Mouse (Mus musculus): ENCODE data around the gene Map6. TPM values are rescaled to one million over a fixed set of nuclear protein-coding genes. Genes with fewer than 3 reads are reported as not detected.

Gene Map6
- polyA plus RNA-seq, 1 experiment from 2014 or later: 1.7 TPM

DNA sequence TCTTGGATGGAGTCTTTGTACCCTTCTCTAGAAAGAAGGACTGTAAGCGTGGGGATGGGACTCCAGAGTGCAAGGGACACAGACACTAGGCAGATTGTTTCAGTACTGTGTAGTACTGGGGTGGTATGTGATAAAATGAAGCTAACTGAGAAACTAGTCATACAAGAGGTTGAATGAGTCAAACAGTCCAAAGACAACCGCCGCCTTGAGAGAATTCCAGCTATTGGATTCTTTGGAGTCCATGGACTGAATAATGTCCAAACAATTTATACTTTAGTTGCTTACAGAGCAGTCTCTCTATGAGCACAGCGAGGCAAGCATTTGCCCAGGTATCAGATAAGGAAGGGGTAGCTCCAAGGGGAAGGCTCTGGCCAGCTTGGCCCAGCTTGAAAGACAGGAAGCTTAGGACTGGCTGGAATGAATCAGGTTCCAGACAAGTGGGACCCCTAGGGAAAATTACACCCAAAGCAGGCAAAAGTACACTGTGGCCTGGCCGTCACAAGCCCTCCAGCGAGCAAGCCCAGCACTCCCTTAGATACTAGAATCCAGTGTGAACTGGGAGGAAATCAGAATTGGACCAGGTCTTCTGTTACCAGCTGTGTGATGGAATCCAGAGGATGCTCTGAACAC, 55.6 kb downstream of the Map6 start:
- peaks cover 12% of the 10 kb centered on the region for H3K4me1 ChIP-seq (ENCODE audit: insufficient read depth, low read length)
- H3K36me3 ChIP-seq (ENCODE audit: insufficient read depth, low read length): no peaks in the 10 kb centered on the region
- no peak overlapping the region for H3K9ac ChIP-seq (replicated peaks; ENCODE audit: low read length)
- no peaks in the 10 kb centered on the region for H3K27me3 ChIP-seq (ENCODE audit: insufficient read depth, low read length)
- no peak for ATAC-seq (ENCODE audit: low FRiP score, low TSS enrichment)
- no peak overlapping the region for H3K27ac ChIP-seq (ENCODE audit: low read length)
- WGBS: 84% methylated on average over 6 of the region's 6 CpGs
- H3K9me3 ChIP-seq (ENCODE audit: low read length): no peaks in the 10 kb centered on the region
- no peak overlapping the region for H3K4me3 ChIP-seq (ENCODE audit: low read length)
- H3K4me2 ChIP-seq (replicated peaks; ENCODE audit: low read depth, low read length): no peak overlapping the region

DNA sequence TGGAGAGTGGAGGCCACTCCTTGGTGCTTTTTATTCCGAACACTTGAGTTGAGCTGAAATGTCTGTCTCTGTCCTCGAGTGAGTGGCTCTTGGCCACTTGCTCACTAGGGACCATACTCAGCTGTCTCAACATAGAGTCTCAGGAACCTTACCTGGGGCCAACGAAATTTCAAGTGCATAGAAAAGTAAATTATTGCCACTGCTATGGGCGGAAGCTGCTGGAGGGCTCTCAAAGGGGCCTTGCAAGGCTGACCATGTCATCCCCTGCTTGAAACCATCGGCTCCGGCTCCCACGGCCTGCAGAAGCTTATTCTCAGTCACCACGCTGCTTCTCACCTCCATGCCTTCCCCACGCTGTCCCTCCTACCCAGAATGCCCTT, 56.1 kb downstream of the Map6 start:
- H3K9me3 ChIP-seq (ENCODE audit: low read length): no peaks in the 10 kb centered on the region
- ATAC-seq (ENCODE audit: low FRiP score, low TSS enrichment): no peak
- no peak overlapping the region for H3K4me3 ChIP-seq (ENCODE audit: low read length)
- peaks cover 12% of the 10 kb centered on the region for H3K4me1 ChIP-seq (ENCODE audit: insufficient read depth, low read length)
- H3K27me3 ChIP-seq (ENCODE audit: insufficient read depth, low read length): no peaks in the 10 kb centered on the region
- no peak overlapping the region for H3K4me2 ChIP-seq (replicated peaks; ENCODE audit: low read depth, low read length)
- 75% methylated on average over 9 of the region's 9 CpGs for WGBS
- H3K9ac ChIP-seq (replicated peaks; ENCODE audit: low read length): no peak overlapping the region
- H3K36me3 ChIP-seq (ENCODE audit: insufficient read depth, low read length): no peaks in the 10 kb centered on the region
- H3K27ac ChIP-seq (ENCODE audit: low read length): no peak overlapping the region

DNA sequence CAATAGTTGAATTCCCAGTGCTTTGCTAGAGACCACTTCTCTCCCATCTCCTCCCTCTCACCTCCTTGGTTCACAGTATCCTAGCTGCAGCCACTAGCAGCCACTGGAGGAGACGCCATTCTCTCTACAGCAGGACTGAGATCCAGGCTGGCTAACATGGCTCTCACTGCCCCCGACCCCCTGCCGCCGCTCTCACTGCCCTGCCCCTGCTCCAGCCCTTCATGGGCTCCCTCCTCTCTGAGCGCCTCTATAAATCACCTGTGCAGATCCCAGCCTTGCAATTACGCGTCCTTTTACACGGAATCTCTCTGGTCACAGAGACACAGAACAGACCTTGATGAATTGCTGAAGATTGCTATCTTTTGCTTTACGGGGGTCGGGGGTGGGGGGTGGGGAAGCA, 57.6 kb downstream of the Map6 start:
- Histone ChIP-seq H3K36me3 (ENCODE audit: insufficient read depth, low read length) (no peaks in the 10 kb centered on the region), H3K27me3 (ENCODE audit: insufficient read depth, low read length) (no peaks in the 10 kb centered on the region), H3K4me1 (ENCODE audit: insufficient read depth, low read length) (peaks cover 12% of the 10 kb centered on the region), H3K4me2 (replicated peaks; ENCODE audit: low read depth, low read length) (no peak overlapping the region), H3K9ac (replicated peaks; ENCODE audit: low read length) (no peak overlapping the region), H3K4me3 (ENCODE audit: low read length) (no peak overlapping the region), H3K27ac (ENCODE audit: low read length) (no peak overlapping the region), H3K9me3 (ENCODE audit: low read length) (no peaks in the 10 kb centered on the region)
- 8% methylated on average over 10 of the region's 10 CpGs for WGBS
- ATAC-seq (ENCODE audit: low FRiP score, low TSS enrichment): no peak

DNA sequence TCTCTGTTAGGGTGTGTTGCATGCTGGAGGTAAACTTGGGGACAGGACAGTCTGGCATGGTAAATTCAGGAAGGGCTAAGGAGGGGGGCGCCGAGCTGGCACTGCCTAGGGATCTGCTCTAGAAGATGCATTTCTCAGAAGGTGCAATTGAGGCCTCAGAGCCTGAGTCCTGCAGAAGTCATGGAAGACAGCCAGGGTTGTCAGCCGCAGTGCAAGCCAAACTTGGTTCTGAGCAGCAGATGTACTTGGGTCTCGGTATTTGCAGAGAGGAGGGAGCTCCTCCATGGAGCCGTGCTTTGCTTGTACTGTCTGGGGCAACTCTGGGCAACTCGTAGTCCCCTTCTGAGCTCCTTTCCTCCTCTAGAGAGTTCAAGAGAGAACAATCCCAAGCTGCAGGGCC, 58.9 kb downstream of the Map6 start:
- Histone ChIP-seq H3K4me3 (ENCODE audit: low read length) (no peak overlapping the region), H3K9me3 (ENCODE audit: low read length) (no peaks in the 10 kb centered on the region), H3K27ac (ENCODE audit: low read length) (no peak overlapping the region), H3K4me2 (replicated peaks; ENCODE audit: low read depth, low read length) (no peak overlapping the region), H3K27me3 (ENCODE audit: insufficient read depth, low read length) (no peaks in the 10 kb centered on the region), H3K36me3 (ENCODE audit: insufficient read depth, low read length) (no peaks in the 10 kb centered on the region), H3K9ac (replicated peaks; ENCODE audit: low read length) (no peak overlapping the region), H3K4me1 (ENCODE audit: insufficient read depth, low read length) (peaks cover 5% of the 10 kb centered on the region)
- 73% methylated on average over 6 of the region's 6 CpGs for WGBS
- no peak for ATAC-seq (ENCODE audit: low FRiP score, low TSS enrichment)

DNA sequence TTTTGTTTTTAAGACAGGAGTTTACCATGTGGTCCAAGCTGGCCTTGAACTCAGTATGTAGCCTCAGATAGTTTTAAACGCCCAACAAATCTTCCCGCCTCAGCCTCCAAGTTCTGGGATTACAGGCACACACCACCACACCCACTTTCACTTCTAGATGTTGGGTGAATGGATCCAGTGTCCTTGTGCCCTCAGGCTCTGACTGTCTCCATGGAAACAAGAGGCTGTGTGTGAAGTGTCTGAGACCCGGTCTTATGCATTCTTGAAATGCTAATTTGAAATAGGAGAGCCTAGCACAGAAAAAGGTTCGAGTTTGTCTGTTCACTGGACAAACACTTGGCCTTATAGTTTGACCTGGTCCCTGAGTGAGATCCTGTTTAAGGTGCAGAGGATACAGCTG, 61.6 kb downstream of the Map6 start:
- no peak overlapping the region for H3K4me3 ChIP-seq (ENCODE audit: low read length)
- H3K36me3 ChIP-seq (ENCODE audit: insufficient read depth, low read length): no peaks in the 10 kb centered on the region
- peaks cover 5% of the 10 kb centered on the region for H3K4me1 ChIP-seq (ENCODE audit: insufficient read depth, low read length)
- WGBS: 52% methylated on average over 4 of the region's 4 CpGs
- no peaks in the 10 kb centered on the region for H3K27me3 ChIP-seq (ENCODE audit: insufficient read depth, low read length)
- no peak overlapping the region for H3K4me2 ChIP-seq (replicated peaks; ENCODE audit: low read depth, low read length)
- H3K9me3 ChIP-seq (ENCODE audit: low read length): no peaks in the 10 kb centered on the region
- no peak overlapping the region for H3K27ac ChIP-seq (ENCODE audit: low read length)
- no peak for ATAC-seq (ENCODE audit: low FRiP score, low TSS enrichment)
- H3K9ac ChIP-seq (replicated peaks; ENCODE audit: low read length): no peak overlapping the region

DNA sequence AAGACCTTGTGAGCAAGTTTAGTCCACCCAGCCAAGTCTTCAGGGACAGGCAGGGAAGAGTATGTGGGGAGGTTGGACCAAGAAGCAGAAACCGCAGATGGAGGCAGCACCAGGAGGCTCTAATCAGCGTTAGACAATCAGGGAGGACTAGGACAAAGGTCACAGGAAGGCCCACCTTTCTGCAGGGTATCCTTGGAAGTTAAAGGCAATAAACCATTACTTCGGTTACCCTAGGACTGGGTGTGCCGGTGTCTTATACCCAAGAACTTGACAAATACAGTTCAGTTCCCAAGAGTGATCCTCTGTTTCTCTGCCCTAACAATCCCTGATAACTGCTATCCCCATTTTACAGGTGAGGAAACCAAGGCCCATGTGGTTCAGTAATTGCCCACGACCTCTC, 62.8 kb downstream of the Map6 start:
- H3K36me3 ChIP-seq (ENCODE audit: insufficient read depth, low read length): no peaks in the 10 kb centered on the region
- H3K9me3 ChIP-seq (ENCODE audit: low read length): no peaks in the 10 kb centered on the region
- ATAC-seq (ENCODE audit: low FRiP score, low TSS enrichment): no peak
- no peak overlapping the region for H3K4me2 ChIP-seq (replicated peaks; ENCODE audit: low read depth, low read length)
- H3K4me1 ChIP-seq (ENCODE audit: insufficient read depth, low read length): peaks cover under 1% of the 10 kb centered on the region
- H3K27me3 ChIP-seq (ENCODE audit: insufficient read depth, low read length): no peaks in the 10 kb centered on the region
- no peak overlapping the region for H3K27ac ChIP-seq (ENCODE audit: low read length)
- H3K4me3 ChIP-seq (ENCODE audit: low read length): no peak overlapping the region
- H3K9ac ChIP-seq (replicated peaks; ENCODE audit: low read length): no peak overlapping the region
- WGBS: 63% methylated on average over 5 of the region's 5 CpGs

DNA sequence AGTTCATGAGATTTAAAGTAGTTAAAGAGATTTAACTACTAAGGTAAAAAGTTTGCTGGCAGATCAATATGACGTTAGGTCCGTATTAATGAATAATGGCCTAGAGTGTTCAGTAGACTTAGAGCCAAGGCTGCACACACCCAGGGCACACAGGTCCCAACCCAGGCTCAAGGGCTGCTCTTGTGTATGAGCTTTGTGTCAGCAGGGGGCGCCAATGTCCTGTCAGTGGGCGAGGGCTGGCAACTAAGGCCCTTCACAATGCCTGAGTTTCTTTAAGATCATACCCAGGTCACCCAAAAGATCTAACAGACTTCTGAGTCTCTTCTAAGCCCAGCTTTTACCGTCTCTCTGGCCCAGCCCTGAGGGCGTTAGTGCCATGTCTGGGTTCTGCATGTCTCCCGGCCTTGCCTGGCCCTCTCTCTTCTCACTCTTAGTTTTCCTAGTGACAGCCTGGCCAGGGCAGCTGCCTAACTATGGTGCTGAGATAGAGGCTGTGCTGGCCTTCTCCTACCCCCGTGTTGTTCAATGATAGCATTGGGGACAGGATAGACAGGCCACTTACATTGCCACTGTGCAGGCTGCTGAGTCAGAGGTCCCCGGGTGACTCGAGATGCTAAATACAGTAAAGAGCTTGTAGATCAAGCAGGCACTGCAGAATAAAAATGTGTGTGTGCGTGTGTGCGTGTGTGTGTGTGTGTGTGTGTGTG, 65.7 kb downstream of the Map6 start:
- Histone ChIP-seq H3K4me2 (replicated peaks; ENCODE audit: low read depth, low read length) (no peak overlapping the region), H3K4me3 (ENCODE audit: low read length) (no peak overlapping the region), H3K27ac (ENCODE audit: low read length) (no peak overlapping the region), H3K9me3 (ENCODE audit: low read length) (no peaks in the 10 kb centered on the region), H3K4me1 (ENCODE audit: insufficient read depth, low read length) (no peaks in the 10 kb centered on the region), H3K36me3 (ENCODE audit: insufficient read depth, low read length) (no peaks in the 10 kb centered on the region), H3K27me3 (ENCODE audit: insufficient read depth, low read length) (no peaks in the 10 kb centered on the region), H3K9ac (replicated peaks; ENCODE audit: low read length) (peak overlapping the region; percentile 39; the same call in 1 of the 2 replicates)
- peak; percentile 90 for ATAC-seq (ENCODE audit: low FRiP score, low TSS enrichment)
- WGBS: 37% methylated on average over 12 of the region's 12 CpGs

DNA sequence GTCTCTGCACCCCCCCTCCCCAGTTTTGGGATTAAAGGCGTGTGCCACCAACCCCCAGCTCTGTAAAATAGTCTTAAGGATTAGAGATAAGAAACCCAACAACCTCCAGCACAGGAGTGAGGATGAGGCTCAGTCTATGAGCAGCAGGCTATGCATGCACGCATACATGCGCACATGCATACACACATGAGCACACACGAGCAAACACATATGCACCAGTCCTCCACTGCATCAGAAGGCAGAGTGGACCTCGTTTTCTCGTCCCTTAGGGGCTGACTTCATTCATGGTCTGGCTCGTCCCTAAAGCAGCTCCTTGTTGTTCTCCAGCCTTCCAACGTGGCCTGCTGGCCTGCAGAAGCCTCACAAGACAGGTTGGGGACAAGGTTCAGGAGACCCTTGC, 73.5 kb downstream of the Map6 start:
- Histone ChIP-seq H3K36me3 (ENCODE audit: insufficient read depth, low read length) (peaks cover 30% of the 10 kb centered on the region), H3K27ac (ENCODE audit: low read length) (no peak overlapping the region), H3K4me1 (ENCODE audit: insufficient read depth, low read length) (no peaks in the 10 kb centered on the region), H3K9me3 (ENCODE audit: low read length) (no peaks in the 10 kb centered on the region), H3K4me3 (ENCODE audit: low read length) (no peak overlapping the region), H3K9ac (replicated peaks; ENCODE audit: low read length) (no peak overlapping the region), H3K4me2 (replicated peaks; ENCODE audit: low read depth, low read length) (no peak overlapping the region), H3K27me3 (ENCODE audit: insufficient read depth, low read length) (no peaks in the 10 kb centered on the region)
- ATAC-seq (ENCODE audit: low FRiP score, low TSS enrichment): no peak
- 78% methylated on average over 8 of the region's 8 CpGs for WGBS

DNA sequence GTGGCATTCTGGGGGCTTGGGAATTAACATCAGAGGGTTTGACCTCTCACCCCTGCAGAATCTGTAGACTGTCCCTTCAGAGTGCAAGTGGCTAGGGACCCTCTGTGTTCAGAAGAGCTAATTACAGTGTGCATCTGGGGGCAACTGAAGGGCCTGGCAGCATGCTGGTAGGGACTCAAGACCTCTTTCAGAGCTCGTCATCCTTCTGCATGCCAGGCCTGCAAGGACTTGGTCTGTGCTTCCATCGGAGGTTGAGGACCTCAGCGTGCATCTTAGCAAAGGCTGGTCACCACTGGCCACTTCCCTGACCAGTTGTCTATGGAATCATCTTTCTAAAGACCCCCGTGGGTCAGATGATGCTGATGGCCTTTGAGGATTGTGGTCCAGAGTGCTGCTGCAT, 76.3 kb downstream of the Map6 start:
- Histone ChIP-seq H3K4me1 (ENCODE audit: insufficient read depth, low read length) (peaks cover 13% of the 10 kb centered on the region), H3K4me2 (replicated peaks; ENCODE audit: low read depth, low read length) (no peak overlapping the region), H3K4me3 (ENCODE audit: low read length) (no peak overlapping the region), H3K9ac (replicated peaks; ENCODE audit: low read length) (no peak overlapping the region), H3K27me3 (ENCODE audit: insufficient read depth, low read length) (no peaks in the 10 kb centered on the region), H3K9me3 (ENCODE audit: low read length) (no peaks in the 10 kb centered on the region), H3K27ac (ENCODE audit: low read length) (no peak overlapping the region), H3K36me3 (ENCODE audit: insufficient read depth, low read length) (peaks cover 59% of the 10 kb centered on the region)
- no peak for ATAC-seq (ENCODE audit: low FRiP score, low TSS enrichment)
- WGBS: 80% methylated on average over 4 of the region's 4 CpGs

DNA sequence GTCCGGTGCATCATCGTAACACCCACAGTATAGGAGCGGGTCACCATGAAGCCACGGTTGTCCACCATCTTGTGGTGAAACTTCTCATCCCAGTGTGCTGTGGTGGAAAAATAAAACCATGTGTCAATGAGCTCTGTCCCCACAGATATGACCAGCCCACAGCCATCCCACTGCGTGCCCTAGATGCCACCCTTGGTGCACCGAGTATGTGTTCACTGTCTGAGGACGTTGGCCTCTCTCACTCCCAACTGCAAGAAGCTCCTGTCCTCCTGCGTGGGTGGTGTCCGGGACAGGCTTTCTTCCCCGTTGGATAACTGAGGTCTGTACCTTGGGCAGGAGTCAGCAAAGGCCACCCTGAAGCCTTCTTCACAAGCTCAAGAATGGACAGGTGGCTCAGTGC, 80.0 kb downstream of the Map6 start:
- ATAC-seq (ENCODE audit: low FRiP score, low TSS enrichment): no peak
- H3K9me3 ChIP-seq (ENCODE audit: low read length): no peaks in the 10 kb centered on the region
- H3K4me3 ChIP-seq (ENCODE audit: low read length): no peak overlapping the region
- no peak overlapping the region for H3K27ac ChIP-seq (ENCODE audit: low read length)
- peaks cover 64% of the 10 kb centered on the region for H3K36me3 ChIP-seq (ENCODE audit: insufficient read depth, low read length)
- H3K9ac ChIP-seq (replicated peaks; ENCODE audit: low read length): no peak overlapping the region
- H3K4me1 ChIP-seq (ENCODE audit: insufficient read depth, low read length): peaks cover 41% of the 10 kb centered on the region
- WGBS: 93% methylated on average over 10 of the region's 10 CpGs
- H3K4me2 ChIP-seq (replicated peaks; ENCODE audit: low read depth, low read length): no peak overlapping the region
- no peaks in the 10 kb centered on the region for H3K27me3 ChIP-seq (ENCODE audit: insufficient read depth, low read length)

Measured in kidney, embryonic 16.5 days (tissue).